Mouse (Mus musculus) gastrocnemius, adult 8-10 months (tissue): ENCODE results near the gene Tbc1d15. TPM values are rescaled to one million over a fixed set of nuclear protein-coding genes. Genes with fewer than 3 reads are reported as not detected.
"Not testable (repeated sequence)": the region's sequence is repeated elsewhere in the genome, so short reads cannot be mapped to it uniquely, and the experiment has no call there.

Experiments used
- DNase-seq, 2 experiments: peaks; one replicate each; pipeline ENCODE4 v3.0.0; 2022; ENCODE audit warnings: low spot score in 2 of 2
- total RNA-seq, 4 experiments: library from RNA; stranded (reverse); gene quantifications; 2 replicates each; pipeline ENCODE4 v1.2.4; 2022

Tbc1d15 gene
- total RNA-seq, 4 experiments from 2014 or later: 36.2 to 53.7 (median 42.1) TPM

DNA sequence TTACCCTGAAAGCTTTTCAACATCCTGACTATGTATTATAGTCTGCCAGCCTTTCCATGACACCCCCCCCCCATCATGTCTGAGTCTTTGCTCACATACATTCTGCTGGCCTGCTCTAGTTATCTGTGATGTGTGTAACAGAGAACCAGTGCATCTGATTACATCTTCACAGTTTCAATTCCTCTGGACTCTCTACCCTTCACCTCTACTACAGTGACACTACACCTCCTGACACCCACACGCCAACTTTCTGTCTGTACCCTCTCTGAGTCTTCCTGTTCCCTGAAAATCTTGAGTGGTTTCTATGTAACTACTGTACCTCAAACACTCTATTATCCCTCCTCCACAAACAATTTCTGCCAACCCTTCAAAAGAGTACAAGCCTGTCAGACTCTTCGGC, 5.8 kb downstream of the Tbc1d15 start:
- DNase-seq: no peak

- no peak for DNase-seq
Observed at GRCm38 (mm10) chr10:115241082-115241595, 10.1 kb downstream of the Tbc1d15 start.

DNA sequence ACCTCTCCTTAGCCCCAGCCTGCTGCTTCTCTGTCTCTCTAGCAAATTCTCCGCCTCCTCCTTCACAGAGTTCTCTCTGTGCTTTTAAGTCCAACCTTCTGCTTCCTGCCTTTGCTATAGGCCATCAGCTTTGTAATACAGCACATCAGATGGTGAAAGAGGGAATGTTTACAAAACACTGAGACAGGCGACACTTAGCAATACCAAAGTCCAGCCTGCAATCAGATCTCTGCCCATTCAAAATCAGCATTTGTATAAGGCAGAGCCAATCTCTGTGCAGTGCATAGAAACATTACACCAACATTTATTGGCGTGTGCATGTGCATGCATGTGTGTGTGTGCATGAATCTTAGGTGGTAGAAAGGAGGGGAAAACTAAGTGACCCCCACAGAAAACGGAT, 13.3 kb downstream of the Tbc1d15 start:
- DNase-seq: no peak

- no peak for DNase-seq
Observed at GRCm38 (mm10) chr10:115236733-115237132, 14.5 kb downstream of the Tbc1d15 start.

GRCm38 (mm10) chr10:115235501-115235900, 15.8 kb downstream of the Tbc1d15 start:
- DNase-seq: no peak

GRCm38 (mm10) chr10:115233798-115234197, 17.5 kb downstream of the Tbc1d15 start:
- no peak for DNase-seq

DNA sequence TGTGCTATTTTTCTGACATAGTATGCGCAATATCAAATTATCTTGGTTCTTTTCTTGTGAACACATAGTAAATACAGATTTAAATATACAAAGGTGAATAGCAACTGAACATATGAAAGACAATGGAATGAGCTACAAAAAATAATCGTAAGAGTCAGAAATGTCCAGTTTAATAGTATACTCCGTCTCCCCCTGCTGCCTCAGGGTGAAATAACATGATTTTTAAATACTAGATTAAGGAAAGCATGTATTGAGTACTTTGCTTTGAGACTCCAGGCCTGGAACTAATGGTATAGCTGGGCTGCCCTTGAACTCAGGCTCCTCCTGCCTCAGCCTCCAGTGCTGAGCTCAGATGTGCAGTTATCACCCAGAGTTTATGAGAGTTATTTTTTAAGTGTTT, 18.8 kb downstream of the Tbc1d15 start:
- DNase-seq: no peak

GRCm38 (mm10) chr10:115229023-115229422, 22.2 kb downstream of the Tbc1d15 start:
- no peak for DNase-seq

DNA sequence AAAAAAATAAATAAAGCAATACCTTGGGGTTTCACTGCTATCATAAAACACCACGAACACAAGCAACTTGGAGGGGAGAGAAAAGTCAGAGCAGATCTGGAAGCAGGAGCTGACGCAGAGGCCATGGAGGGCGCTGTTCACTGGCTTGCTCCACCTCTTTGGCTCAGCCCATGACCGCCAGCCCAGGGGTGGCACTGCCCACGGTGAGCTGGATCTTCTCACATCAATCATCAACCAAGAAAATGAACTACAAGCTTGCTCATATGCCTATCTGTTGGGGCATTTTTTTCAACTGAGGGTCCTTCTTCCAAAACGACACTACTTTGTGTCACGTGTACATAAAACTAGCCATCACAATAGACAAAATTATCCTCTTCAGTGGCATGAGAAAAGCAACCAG, 24.7 kb downstream of the Tbc1d15 start:
- no peak for DNase-seq

DNA sequence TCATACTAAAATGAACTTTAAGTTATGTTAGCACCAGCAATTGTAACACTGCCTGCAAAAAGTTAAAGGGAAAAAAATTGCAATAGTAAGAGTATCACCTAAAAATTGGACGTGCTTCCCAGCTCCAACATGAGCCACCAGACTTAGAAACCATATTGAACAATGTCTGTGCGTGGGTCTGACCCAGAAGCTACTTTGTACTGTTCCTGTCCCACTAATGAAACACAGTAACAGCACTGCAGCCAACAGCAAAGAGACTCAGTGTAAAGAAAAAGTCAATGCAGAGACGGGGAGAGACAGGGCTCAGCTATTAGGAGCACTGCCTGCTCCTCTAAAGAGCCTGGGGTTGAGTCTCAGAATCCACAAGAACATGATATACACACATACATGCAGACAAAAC, 27.4 kb downstream of the Tbc1d15 start:
- no peak for DNase-seq

GRCm38 (mm10) chr10:115212916-115213580, 38.2 kb downstream of the Tbc1d15 start:
- DNase-seq: no peak

DNA sequence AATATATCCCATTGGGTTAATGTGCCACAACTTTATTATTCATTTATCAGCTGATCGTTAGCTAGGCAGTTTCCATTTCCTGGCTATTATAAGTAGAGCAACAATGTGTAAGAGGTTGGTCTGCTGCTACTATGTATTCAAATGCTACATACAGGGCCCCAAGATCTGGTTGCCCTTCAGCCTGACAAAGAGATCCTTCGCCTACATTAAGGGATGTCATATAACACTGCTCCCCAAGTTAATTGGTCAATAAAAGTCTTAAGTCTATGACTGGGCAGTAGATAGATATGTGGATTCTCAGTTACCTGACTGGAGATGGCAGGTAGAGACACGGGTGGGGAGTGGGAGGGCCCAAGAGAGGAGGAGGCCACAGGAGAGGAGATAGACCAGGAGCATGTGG, 45.4 kb downstream of the Tbc1d15 start:
- DNase-seq: no peak

DNA sequence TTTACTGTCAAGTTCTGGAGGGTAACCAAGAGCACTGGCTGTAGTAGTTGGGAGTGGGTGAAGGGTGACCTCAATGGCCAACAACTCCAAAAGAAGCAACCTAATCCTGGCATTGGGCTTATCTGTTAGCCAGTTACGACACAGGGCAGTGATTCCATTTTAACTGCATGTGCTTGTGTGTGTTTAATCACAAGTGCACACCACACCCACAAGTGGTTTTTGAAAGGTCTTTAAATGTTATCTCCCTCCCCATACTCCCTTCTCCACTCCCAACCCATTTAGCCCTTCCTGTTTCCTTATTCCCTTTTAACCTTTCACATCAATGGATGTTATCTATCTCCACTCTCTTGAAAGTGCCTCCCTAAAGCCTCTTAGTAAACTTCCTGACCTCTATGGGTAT, 46.0 kb downstream of the Tbc1d15 start:
- no peak for DNase-seq

- no peak for DNase-seq
Observed at GRCm38 (mm10) chr10:115191214-115191613, 60.1 kb downstream of the Tbc1d15 start.

GRCm38 (mm10) chr10:115187390-115187789, 63.9 kb downstream of the Tbc1d15 start:
- DNase-seq: no peak

DNA sequence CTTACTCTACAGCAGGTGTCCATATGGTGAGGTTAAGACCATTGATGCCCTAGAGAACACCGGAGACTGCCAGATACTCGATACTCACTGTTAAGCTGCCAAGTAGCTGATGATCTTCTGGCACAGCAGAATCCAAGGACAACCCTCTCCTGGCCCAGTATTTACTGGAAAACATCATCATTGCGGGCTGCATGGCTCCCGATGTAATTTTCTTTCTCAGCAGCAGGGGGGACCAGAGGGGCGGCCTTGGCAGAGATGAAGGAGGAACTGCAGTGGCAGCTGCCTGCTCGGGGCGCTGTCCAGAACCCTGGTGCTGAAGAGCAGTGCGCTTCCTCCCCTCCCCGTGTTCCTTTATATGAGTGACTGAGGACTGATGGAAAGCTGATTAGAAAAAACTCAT, 66.6 kb downstream of the Tbc1d15 start, which contains the start of gene Tph2:
Tph2 (minus strand) TSS at position 326 of the 400 bp plus-strand sequence.
- peak in 1 of 2 experiments; percentile 9 for DNase-seq

DNA sequence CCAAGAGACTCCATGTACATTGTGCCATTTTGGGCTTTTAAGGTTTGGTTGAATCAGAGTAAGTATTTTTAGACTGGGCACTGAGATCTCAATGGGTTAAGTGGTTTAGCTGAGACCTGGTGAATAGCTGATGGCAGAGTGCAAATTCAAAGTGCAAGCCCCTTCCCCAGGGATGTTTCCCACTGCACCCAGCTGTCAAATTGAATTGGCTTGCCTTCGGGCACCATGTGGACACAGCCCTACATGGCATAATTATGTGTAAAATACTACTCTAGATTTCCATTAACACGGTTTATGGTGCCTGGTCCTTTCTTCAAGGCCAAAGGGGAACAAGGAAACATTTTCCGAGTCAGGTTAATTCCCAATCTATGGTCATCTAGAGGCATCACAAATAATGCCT, 70.2 kb downstream of the Tbc1d15 start:
- no peak for DNase-seq

GRCm38 (mm10) chr10:115178019-115178418, 73.2 kb downstream of the Tbc1d15 start:
- not testable (repeated sequence) for DNase-seq

GRCm38 (mm10) chr10:115175591-115175991, 75.7 kb downstream of the Tbc1d15 start:
- DNase-seq: no peak

GRCm38 (mm10) chr10:115173336-115173735, 77.9 kb downstream of the Tbc1d15 start:
- no peak for DNase-seq

- no peak for DNase-seq
Observed at GRCm38 (mm10) chr10:115171351-115171818, 79.9 kb downstream of the Tbc1d15 start.

GRCm38 (mm10) chr10:115170496-115171350, 80.5 kb downstream of the Tbc1d15 start:
- DNase-seq: no peak
